In the genomic region with DNA sequence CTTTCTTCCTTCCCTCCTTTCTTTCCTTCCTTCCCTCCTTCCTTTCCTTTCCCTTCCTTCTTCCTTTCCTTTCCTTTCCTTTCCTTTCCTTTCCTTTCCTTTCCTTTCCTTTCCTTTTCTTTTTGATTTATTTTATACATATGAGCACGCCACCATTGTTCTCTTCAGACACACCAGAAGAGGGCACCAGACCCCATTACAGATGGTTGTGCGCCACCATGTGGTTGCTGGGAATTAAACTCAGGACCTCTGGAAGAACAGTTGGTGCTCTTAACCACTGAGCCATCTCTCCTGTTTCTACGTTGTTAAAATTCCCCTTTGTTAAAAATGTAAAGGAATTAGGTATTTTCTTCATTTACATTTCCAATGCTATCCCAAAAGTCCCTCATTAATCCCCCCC, we compare ENCODE assay signal across 7 mouse cellular contexts.
DNase-seq lines count a peak whose midpoint lies in the region; ATAC-seq and TF ChIP-seq lines count a peak whose summit lies in the region.
"Not testable (repeated sequence)": the region's sequence is repeated elsewhere in the genome, so short reads cannot be mapped to it uniquely, and the experiment has no call there.

No protein-coding gene starts in this region.

- H3K36me3 ChIP-seq in E14TG2a.4 (ENCODE audit: insufficient read depth, low read length); heart, adult 2 months (ENCODE audit: control insufficient read depth, insufficient read depth, low read length); intestine, postnatal 0 days (ENCODE audit: control insufficient read depth, insufficient read depth); liver, postnatal 0 days (replicated peaks; ENCODE audit: insufficient read depth, low read length); midbrain, postnatal 0 days (ENCODE audit: insufficient read depth, low read length): not testable (repeated sequence)

- not testable (repeated sequence) for TF ChIP-seq EP300 in heart, adult 2 months (IDR thresholded peaks at IDR 0.05; ENCODE audit: insufficient read depth, low read depth, low read length); liver, postnatal 0 days (IDR thresholded peaks at IDR 0.05; ENCODE audit: low read depth)

- H3K27ac ChIP-seq in heart, adult 2 months; intestine, postnatal 0 days (ENCODE audit: low read depth, low read length); layer of hippocampus, adult 2 months; liver, postnatal 0 days (ENCODE audit: low read depth); midbrain, postnatal 0 days (ENCODE audit: low read depth, low read length): not testable (repeated sequence)

- intact Hi-C loops in heart, adult 2 months (cut with DNase I) = not testable (repeated sequence)

- H3K4me2 ChIP-seq in intestine, postnatal 0 days (replicated peaks; ENCODE audit: low read depth); liver, postnatal 0 days (ENCODE audit: low read depth, low read length); midbrain, postnatal 0 days (ENCODE audit: low read depth, low read length, poor library complexity, severe bottlenecking): not testable (repeated sequence)

- ATAC-seq in Patski; intestine, postnatal 0 days; liver, postnatal 0 days; midbrain, postnatal 0 days (ENCODE audit: low FRiP score): not testable (repeated sequence)

- not testable (repeated sequence) for DNase-seq in Patski (ENCODE audit: low read depth, low spot score); heart, adult 2 months; layer of hippocampus, adult 2 months (ENCODE audit: low spot score in 2 of 2); liver, postnatal 0 days; midbrain, postnatal 0 days (ENCODE audit: low spot score)

- POLR2A ChIA-PET in Patski (lab: Charles Lee) = not testable (repeated sequence)

- not testable (repeated sequence) for H3K79me2 ChIP-seq in heart, adult 2 months (replicated peaks; ENCODE audit: control insufficient read depth, insufficient read depth, low read length)

- CTCF ChIA-PET in Patski (lab: Charles Lee) = interaction anchor here (2.0 kb wide), 1 partner anchor 13 kb away, joined by 4 read pairs; no protein-coding TSS in a partner anchor

- TF ChIP-seq CTCF in E14TG2a.4 (conservative IDR thresholded peaks at IDR 0.05; ENCODE audit: low read length) (peak; percentile 34), Patski (IDR thresholded peaks at IDR 0.05) (peak; percentile 63)
- 0 out of 2 replicates have a peak, but pooled peaks have one; percentile 7 for TF ChIP-seq CTCF in heart, adult 2 months (IDR thresholded peaks at IDR 0.05)
- peak; percentile 37 for TF ChIP-seq CTCF in intestine, postnatal 0 days (IDR thresholded peaks at IDR 0.05; ENCODE audit: low read depth)
- TF ChIP-seq CTCF in layer of hippocampus, adult 2 months (conservative IDR thresholded peaks at IDR 0.05) = 0 out of 2 replicates have a peak, but pooled peaks have one; percentile 16
- peak; percentile 35 for TF ChIP-seq CTCF in liver, postnatal 0 days (IDR thresholded peaks at IDR 0.05; ENCODE audit: low read depth)
- TF ChIP-seq CTCF in midbrain, postnatal 0 days (IDR thresholded peaks at IDR 0.05) = peak; percentile 20; the same call in 1 of the 2 replicates

- not testable (repeated sequence) for H3K4me1 ChIP-seq in E14TG2a.4 (replicated peaks; ENCODE audit: low read depth, low read length); heart, adult 2 months (ENCODE audit: control insufficient read depth, insufficient read depth, low read length); intestine, postnatal 0 days (replicated peaks; ENCODE audit: control insufficient read depth, insufficient read depth, low read length); liver, postnatal 0 days (ENCODE audit: insufficient read depth); midbrain, postnatal 0 days (ENCODE audit: insufficient read depth, low read length)

- not testable (repeated sequence) for H3K9ac ChIP-seq in heart, adult 2 months (ENCODE audit: low read depth, low read length); intestine, postnatal 0 days (ENCODE audit: low read depth, low read length); liver, postnatal 0 days (replicated peaks); midbrain, postnatal 0 days (replicated peaks; ENCODE audit: low read length, poor library complexity, severe bottlenecking)

- 85% methylated on average over 3 of the region's 3 CpGs for WGBS in heart, adult 2 months
- WGBS in intestine, postnatal 0 days = 87% methylated on average over 3 of the region's 3 CpGs
- WGBS in liver, postnatal 0 days (ENCODE audit: insufficient replicate concordance) = 83% methylated on average over 3 of the region's 3 CpGs
- WGBS in midbrain, postnatal 0 days = 66% methylated on average over 3 of the region's 3 CpGs

- not testable (repeated sequence) for TF ChIP-seq POLR2A in heart, adult 2 months (IDR thresholded peaks at IDR 0.05; ENCODE audit: insufficient read depth, low read depth, low read length)

- in situ Hi-C loops in Patski (cut with MboI; ENCODE audit: low pct_unique_long_range_greater_than_20kb) = not testable (repeated sequence)

- not testable (repeated sequence) for H3K27me3 ChIP-seq in E14TG2a.4 (ENCODE audit: insufficient read depth, low read length); Patski; heart, adult 2 months (ENCODE audit: control insufficient read depth, insufficient read depth, low read length); intestine, postnatal 0 days (replicated peaks; ENCODE audit: control insufficient read depth, insufficient read depth, low read length); liver, postnatal 0 days (ENCODE audit: insufficient read depth, low read length); midbrain, postnatal 0 days (ENCODE audit: insufficient read depth, low read length)

- not testable (repeated sequence) for H3K9me3 ChIP-seq in E14TG2a.4 (ENCODE audit: low read length); intestine, postnatal 0 days (ENCODE audit: control insufficient read depth); liver, postnatal 0 days (ENCODE audit: low read length); midbrain, postnatal 0 days (ENCODE audit: low read length)

- not testable (repeated sequence) for H3K4me3 ChIP-seq in E14TG2a.4 (replicated peaks; ENCODE audit: low read length); heart, adult 2 months; intestine, postnatal 0 days (ENCODE audit: low read depth, low read length); layer of hippocampus, adult 2 months; liver, postnatal 0 days (ENCODE audit: low read depth, low read length); midbrain, postnatal 0 days (ENCODE audit: low read depth, low read length)

Comparison
In these comparisons a context has a peak if more than half of its experiments do, and no peak if none do; other contexts are left out.
1. CTCF ChIP-seq: peak in every context shown above with its lines; median percentile 63 in Patski; 37 in intestine, postnatal 0 days; 35 in liver, postnatal 0 days; 34 in E14TG2a.4; 20 in midbrain, postnatal 0 days; 16 in layer of hippocampus, adult 2 months; 7 in heart, adult 2 months.